Mouse (Mus musculus): Measurements from ENCODE around the gene Defa35.
"Not testable (repeated sequence)": the region's sequence is repeated elsewhere in the genome, so short reads cannot be mapped to it uniquely, and the experiment has no call there.

Gene Defa35

DNA sequence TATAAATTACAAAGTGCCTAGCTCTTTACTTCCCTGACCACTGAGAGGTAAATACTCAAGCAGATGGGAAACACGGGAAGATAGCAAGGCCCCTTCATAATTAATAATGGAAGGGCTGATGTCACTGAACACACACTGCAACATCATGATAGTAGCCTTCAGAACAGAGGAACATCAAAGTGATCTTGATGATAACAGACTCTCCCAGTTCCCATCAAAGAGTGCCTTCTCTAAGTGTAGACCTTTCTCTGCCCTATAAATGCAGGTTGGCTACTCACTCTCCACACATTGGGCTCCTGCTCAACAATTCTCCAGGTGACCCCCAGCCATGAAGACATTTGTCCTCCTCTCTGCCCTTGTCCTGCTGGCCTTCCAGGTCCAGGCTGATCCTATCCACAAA, at the start of gene Defa35:
Gene Defa35 (plus strand): TSS at position 301 of the 400 bp plus-strand sequence.
- DNase-seq = not testable (repeated sequence)

DNA sequence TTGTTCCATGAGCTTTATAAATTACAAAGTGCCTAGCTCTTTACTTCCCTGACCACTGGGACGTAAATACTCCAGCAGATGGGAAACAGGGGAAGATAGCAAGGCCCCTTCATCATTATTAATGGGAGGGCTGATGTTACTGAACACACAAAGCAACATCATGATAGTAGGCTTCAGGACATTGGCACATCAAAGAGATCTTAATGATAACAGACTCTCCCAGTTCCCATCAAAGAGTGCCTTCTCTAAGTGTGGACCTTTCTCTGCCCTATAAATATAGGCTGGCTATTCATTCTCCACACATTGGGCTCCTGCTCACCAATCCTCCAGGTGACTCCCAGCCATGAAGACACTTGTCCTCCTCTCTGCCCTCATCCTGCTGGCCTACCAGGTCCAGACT, 39.6 kb upstream of the Defa35 start, which contains the start of gene Defa21:
Gene Defa21 (plus strand): TSS at position 301 of the 400 bp plus-strand sequence.
- not testable (repeated sequence) for DNase-seq

DNA sequence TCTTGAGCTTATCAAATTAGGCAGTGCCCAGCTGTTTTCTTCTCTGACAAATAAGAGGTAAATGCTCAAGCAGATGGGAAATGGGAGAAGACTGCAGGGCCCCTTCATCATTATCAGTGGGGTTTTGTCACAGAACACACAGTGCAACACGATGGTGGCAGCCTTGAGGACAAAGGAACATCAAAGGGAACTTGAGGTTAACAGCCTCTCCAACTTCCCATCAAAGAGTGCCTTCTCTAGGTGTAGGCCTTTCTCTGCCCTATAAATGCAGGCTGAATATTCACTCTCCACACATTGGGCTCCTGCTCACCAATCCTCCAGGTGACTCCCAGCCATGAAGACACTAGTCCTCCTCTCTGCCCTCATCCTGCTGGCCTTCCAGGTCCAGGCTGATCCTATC, 10.1 kb upstream of the Defa35 start, which contains the start of gene Defa23:
Gene Defa23 (plus strand): TSS at position 301 of the 400 bp plus-strand sequence.
- not testable (repeated sequence) for DNase-seq

DNA sequence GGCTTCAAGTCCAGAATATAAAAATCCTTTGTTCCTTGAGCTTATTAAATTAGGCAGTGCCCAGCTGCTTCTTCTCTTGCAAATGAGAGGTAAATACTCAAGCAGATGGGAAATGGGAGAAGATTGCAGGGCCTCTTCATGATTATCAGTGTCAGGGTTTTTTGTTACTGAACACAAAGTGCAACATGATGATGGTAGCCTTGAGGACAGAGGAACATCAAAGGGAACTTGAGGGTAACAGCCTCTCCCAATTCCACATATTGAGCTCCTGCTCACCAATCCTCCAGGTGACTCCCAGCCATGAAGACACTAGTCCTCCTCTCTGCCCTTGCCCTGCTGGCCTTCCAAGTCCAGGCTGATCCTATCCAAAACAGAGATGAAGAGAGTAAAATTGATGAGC, 19.3 kb downstream of the Defa35 start, which contains the start of gene Defa25:
Gene Defa25 (plus strand): TSS at position 301 of the 400 bp plus-strand sequence.
- DNase-seq = not testable (repeated sequence)

DNA sequence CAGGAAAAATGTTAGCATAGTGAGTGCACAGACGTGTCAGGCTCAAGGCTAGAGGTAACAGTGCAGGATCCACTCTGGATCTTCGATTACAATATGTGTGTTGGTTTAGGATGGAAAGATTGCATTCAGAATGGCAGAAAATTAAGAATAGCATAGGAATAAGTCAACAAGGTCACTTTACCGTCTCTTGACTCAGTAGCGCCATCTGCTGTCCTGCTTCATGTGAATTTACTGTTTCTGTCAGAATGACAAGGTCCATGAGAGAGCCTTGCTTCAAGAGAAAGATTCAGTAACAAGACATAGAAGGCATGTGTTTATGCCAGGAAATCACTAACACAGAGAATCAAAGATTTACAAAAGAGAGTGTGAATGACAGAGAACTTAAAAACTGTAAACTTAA, 28.3 kb downstream of the Defa35 start:
- DNase-seq = peak; percentile 5

DNA sequence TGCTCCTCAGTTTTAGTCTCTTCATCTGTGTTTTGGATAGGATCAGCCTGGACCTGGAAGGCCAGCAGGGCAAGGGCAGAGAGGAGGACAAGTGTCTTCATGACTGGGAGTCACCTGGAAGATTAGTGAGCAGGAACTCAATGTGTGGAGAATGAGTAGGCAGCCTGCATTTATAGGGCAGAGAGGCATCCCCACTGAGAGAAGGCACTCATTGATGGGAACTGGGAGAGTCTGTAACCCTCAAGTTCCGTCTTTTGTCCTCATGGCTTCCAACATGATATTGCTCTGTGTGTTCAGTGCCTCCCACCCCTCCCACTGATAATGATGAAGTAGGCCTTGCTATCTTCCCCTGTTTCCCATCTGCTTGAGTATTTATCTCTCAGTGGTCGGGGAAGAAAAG, 31.1 kb downstream of the Defa35 start, which contains the start of gene Gm14851:
Gene Gm14851 (minus strand): TSS at position 101 of the 400 bp plus-strand sequence.
- not testable (repeated sequence) for DNase-seq
